Mouse (Mus musculus): Measurements from ENCODE around the gene Rbpms2.

The Rbpms2 gene

GRCm38 (mm10) chr9:65605471-65606136 is 23.8 kb upstream of the Rbpms2 start:
- TF ChIP-seq GATA4 (IDR thresholded peaks at IDR 0.05; ENCODE audit: insufficient replicate concordance, low read length), result no peak

- TF ChIP-seq GATA4 (IDR thresholded peaks at IDR 0.05; ENCODE audit: insufficient replicate concordance, low read length), result no peak
Measured at GRCm38 (mm10) chr9:65606321-65607109, 22.9 kb upstream of the Rbpms2 start.

GRCm38 (mm10) chr9:65607120-65607519 is 22.3 kb upstream of the Rbpms2 start:
- no peak for TF ChIP-seq GATA4 (IDR thresholded peaks at IDR 0.05; ENCODE audit: insufficient replicate concordance, low read length)

- TF ChIP-seq GATA4 (IDR thresholded peaks at IDR 0.05; ENCODE audit: insufficient replicate concordance, low read length), result no peak
Measured at GRCm38 (mm10) chr9:65611969-65612486, 17.4 kb upstream of the Rbpms2 start.

GRCm38 (mm10) chr9:65613098-65613497 is 16.4 kb upstream of the Rbpms2 start:
- no peak for TF ChIP-seq GATA4 (IDR thresholded peaks at IDR 0.05; ENCODE audit: insufficient replicate concordance, low read length)

- no peak for TF ChIP-seq GATA4 (IDR thresholded peaks at IDR 0.05; ENCODE audit: insufficient replicate concordance, low read length)
Measured at GRCm38 (mm10) chr9:65619311-65619710, 10.1 kb upstream of the Rbpms2 start.

- TF ChIP-seq GATA4 (IDR thresholded peaks at IDR 0.05; ENCODE audit: insufficient replicate concordance, low read length), result no peak
Measured at GRCm38 (mm10) chr9:65621196-65621595, 8.3 kb upstream of the Rbpms2 start.

GRCm38 (mm10) chr9:65621666-65622065 is 7.8 kb upstream of the Rbpms2 start:
- TF ChIP-seq GATA4 (IDR thresholded peaks at IDR 0.05; ENCODE audit: insufficient replicate concordance, low read length), result no peak

- TF ChIP-seq GATA4 (IDR thresholded peaks at IDR 0.05; ENCODE audit: insufficient replicate concordance, low read length), result no peak
Measured at GRCm38 (mm10) chr9:65622826-65623225, 6.6 kb upstream of the Rbpms2 start.

- no peak for TF ChIP-seq GATA4 (IDR thresholded peaks at IDR 0.05; ENCODE audit: insufficient replicate concordance, low read length)
Measured at GRCm38 (mm10) chr9:65624266-65624665, 5.2 kb upstream of the Rbpms2 start.

- no peak for TF ChIP-seq GATA4 (IDR thresholded peaks at IDR 0.05; ENCODE audit: insufficient replicate concordance, low read length)
Measured at GRCm38 (mm10) chr9:65629767-65630630, 551 bp downstream of the Rbpms2 start.

- TF ChIP-seq GATA4 (IDR thresholded peaks at IDR 0.05; ENCODE audit: insufficient replicate concordance, low read length), result no peak
Measured at GRCm38 (mm10) chr9:65630631-65631353, 1.3 kb downstream of the Rbpms2 start.

GRCm38 (mm10) chr9:65631354-65632021 is 2.0 kb downstream of the Rbpms2 start:
- no peak for TF ChIP-seq GATA4 (IDR thresholded peaks at IDR 0.05; ENCODE audit: insufficient replicate concordance, low read length)

- no peak for TF ChIP-seq GATA4 (IDR thresholded peaks at IDR 0.05; ENCODE audit: insufficient replicate concordance, low read length)
Measured at GRCm38 (mm10) chr9:65635766-65636165, 6.3 kb downstream of the Rbpms2 start.
